Mouse (Mus musculus): Measurements from ENCODE around the gene Sema5b.

Gene Sema5b

DNA sequence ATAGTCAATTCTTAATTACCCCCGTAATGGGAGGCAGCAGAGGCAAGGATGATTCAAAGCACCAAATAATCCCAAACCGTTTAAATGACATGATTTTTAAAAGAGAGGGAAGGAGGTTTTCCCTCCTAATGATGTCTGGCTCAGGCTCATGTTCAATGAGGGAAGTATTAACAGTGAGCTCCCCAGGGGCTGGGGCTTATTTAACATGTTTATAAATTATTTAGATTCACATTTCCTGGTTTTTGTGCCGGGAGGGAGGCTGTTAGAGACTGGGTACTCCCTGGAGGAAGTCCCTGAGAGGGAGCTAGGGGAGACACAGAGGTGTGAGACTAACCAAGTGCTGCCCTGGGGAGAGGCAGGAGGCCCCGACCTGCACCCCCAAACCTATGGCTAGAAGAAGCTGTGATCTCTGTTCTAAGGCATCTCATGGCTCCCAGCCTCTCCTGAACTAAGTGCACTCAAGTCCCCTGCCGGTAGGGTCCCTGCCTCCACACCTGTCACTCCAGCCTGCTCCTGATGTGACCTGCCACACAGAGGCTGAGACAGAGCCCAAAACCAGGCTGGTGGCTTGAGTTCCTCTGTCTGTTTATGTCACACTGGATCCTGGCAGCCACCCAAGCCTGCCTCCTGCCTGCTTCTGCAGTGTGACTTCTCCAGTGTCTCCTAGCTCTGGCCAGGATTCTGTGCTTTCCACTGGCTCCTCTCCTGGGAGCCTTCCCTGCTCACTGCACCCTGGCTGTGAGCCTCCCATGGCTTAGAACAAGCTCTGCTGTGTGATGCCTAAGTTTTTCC, 51.5 kb downstream of the Sema5b start:
- DNase-seq (ENCODE audit: low read depth, low spot score) = no peak

DNA sequence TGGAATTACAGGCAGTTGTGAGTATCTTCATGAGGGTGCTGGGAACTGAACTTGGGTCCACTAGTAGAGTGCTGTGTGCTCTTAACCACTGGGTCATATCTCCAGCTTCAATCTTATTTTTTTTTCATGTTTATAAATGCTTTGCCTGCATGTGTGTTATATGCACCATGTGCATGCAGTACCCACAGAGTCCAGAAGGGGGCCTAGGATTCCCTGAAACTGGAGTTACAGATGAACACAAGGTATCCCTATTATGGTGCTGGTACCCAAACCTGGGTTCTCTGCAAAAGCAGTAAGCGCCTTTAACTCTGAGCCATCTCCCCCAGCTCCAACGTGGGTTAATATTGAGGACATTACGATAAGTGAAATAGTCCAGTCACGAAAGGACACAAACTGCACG, 52.5 kb downstream of the Sema5b start:
- no peak for DNase-seq (ENCODE audit: low read depth, low spot score)

DNA sequence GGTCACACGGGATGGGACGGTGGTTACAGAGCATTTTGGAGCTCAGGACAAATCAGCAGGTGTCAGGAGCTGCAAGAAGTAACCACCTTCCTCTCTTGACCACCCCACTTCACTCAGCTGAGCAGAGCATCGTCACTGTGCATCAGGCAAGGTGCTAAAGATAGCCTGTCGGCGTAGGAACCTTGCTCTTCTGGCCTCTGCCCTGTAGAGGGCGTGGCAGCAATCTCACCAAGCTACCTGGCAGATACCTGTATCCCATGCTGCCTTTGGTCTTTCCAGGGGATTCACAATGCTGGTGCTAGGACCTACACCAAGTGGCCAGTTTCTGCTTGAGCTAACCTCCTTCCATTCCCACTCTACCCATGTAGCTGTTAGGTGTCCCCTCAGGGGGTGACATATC, 55.3 kb downstream of the Sema5b start:
- no peak for DNase-seq (ENCODE audit: low read depth, low spot score)

DNA sequence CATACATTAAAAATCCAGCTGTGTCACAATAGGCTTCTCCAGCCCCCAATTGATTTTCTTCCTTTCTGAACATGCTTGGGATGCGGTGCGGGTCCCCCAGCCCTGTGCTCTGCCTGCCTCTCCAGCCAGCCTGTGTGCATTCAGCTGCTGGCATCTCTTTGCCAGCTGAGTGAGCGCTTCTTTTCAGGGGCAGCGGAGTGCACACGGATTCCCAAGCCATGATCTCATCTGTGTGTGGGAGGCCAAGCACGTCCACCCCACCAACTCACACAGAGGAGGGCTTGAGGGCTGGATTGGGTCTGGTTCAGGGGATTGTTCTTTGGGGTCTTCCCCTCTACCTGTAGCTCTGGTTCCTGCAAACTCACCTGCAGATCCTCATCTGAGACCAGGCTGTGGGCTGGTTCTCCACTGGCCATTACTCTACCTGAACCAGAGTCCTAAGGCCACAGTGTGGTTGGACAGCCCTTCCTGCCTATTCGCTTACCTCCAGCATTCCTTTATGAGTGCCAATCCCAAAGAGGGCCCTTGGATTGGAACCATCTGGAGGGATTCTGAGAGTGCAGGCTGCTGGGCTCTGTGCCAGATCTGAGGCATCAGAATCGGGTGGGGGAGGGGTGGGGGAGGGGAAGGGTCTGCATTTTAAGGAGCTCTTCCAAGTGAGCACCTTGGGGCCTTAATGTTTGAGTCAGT, 55.9 kb downstream of the Sema5b start:
- DNase-seq (ENCODE audit: low read depth, low spot score) = peak; percentile 75

DNA sequence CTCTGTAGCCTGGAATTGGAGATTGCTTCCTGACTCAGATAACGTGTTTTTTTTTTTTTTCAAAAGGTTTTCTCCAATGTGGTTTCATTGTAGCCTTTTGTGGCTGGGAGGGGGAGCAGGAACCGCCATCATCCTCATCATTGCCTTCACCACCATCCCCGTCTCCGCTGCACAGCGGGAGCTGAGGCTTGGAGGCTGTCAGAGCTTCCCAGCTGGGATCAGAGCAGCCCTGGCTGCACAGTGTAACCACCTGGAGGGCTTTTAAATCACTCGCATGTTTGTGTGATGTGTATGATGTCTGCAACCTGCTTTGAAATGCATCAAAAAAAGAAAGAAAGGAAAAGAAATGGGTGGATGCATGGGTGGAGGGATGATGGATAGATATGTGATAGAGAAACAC, 57.0 kb downstream of the Sema5b start:
- DNase-seq (ENCODE audit: low read depth, low spot score) = no peak

DNA sequence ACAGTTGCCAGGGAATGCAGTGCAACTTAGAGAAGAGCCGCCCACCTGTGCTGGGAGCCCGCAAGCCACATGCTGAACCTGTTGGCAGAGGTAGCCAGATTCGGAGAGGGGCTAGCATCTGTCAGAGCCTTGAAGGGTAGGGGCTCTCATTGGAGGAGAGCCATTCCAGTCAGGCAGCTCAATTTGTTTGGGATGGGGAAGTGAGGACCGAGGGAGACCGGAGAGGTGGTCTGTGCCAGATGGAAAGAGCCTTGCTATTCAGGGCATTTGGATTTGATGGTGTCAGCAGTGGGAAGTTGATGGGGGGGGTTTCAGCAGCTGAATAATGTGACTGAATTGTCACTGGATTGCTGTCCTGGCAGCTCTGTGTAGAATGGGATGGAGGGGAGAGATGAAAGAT, 57.9 kb downstream of the Sema5b start:
- no peak for DNase-seq (ENCODE audit: low read depth, low spot score)

DNA sequence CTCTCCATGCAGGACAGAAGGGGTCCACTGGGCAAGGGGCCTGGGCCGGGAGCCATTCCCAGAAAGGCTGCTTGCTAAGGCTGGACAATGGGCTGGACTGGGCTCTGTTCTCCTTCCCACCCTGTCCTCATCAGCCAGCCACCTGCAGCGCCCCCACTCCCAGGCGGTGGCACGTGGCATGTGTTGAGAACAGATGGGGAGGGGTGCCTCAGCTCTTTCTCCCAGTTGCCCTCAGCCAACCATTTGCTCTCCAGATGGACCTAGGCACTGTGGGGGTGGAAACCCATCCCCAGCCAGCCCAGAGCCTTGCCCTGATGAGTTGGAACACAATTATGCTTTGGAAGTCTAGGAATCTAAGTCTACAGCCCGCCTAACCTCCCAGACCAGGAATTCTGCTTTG, 59.3 kb downstream of the Sema5b start:
- no peak for DNase-seq (ENCODE audit: low read depth, low spot score)

DNA sequence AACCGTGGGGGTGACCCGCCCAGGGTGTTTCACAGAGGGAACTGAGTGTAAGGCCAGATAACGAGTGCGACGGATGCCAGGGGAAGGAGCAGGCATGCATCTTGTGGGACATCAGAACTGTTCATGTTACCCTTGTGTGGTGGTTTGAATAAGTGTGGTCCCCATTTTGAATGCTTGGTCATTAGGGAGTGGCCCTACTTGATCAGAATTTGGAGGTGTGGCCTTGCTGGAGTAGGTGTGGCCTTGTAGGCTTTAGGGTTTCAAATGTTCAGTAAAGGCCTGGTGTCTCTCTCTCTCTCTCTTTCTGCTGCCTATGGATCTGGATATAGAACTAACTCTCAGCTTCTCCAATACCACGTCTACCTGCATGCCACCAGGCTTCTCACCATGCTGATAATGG, 60.5 kb downstream of the Sema5b start:
- DNase-seq (ENCODE audit: low read depth, low spot score) = no peak

DNA sequence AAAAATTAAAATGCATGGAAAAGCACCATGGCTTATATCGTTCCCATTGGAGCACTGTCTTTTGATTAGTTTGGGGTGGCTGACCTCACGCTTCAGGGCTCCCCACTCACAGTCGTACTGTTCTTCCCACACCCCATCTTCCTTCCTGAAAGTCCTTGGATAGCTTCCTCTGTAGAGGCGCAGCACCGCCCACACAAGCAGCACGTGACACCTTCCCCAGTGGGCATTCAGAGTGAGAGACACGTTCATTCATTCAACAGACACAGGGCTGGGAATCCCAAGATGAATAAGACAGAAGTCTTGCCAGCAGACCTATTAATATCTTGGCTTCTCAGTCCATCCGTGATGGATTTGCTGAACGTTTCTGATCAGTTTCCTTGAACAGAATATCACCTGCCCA, 61.6 kb downstream of the Sema5b start:
- no peak for DNase-seq (ENCODE audit: low read depth, low spot score)

DNA sequence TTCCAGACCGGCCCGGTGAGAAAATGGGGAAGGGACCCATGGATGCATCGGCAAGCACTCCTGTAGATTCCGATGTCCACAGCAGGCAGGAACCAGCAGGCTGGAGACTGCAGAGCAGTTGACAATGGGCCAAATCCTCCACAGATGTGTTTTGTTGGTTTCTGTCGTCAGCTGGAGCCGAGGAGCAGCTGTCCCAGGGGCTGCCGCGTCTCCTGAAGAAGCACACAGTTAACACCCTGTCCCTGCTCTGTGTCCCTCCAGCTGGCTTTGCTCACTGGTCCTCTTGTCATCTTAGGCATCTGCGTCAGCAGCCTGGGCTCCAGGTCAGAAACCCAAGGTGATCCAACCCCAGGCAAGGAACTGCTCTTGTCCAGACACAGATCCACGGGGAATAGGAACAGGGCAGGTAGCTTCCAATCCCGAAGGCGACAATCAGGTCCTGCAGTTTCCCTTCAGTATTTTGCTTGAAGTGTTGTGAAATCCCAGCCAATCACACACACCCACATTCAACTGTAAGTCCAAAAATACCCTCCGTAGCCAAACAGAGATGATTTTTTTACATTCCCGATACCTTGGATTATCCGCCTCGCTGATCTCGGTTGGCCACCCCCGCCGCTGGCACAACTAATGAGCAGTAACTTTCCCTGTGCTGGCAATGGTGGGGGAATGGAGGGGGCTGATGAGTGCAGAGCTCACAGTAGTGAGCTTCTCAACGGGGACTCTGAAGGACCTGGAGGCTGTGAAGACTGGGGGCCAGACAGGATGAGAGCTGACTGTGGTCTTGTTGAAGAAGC, 63.0 kb downstream of the Sema5b start:
- DNase-seq (ENCODE audit: low read depth, low spot score) = no peak

DNA sequence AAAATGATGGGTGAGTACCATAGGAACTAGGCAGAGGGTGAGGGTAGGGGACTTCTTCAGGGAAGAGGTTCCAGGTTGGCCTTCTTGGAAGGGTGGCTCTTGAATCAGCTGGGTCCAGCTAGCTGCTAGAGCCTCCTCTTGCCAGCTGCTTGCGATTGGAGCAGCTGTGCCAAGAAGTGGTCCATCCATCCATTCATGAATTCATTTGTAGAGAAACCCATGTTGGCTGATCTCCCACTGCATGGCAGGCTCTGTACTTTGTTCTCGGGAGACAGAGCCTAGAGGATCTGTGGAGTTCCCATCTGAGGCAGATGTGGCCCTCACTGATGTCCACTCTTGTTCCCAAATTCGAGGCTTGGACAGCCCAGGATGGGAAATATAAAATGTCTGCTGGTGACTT, 66.3 kb downstream of the Sema5b start:
- DNase-seq (ENCODE audit: low read depth, low spot score) = no peak

DNA sequence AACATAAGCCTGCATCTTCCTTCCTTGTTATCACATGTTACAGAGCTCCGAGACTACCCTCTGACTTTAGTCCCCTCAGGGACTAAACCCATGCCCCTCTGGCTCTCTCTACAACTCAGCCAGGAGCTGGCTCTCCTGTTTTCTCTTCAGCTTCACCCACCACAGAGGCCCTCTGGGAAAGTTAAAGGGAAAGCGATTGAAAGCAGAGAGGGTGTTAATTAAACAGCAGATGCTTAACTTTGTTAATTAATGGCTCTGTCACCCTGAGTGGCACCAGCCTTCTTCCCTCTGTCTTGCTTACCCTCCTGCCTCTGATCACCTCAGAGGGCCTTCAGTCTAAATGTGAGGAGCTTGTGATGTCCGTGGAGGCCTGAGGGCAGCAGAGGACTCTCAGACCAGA, 67.3 kb downstream of the Sema5b start:
- no peak for DNase-seq (ENCODE audit: low read depth, low spot score)

DNA sequence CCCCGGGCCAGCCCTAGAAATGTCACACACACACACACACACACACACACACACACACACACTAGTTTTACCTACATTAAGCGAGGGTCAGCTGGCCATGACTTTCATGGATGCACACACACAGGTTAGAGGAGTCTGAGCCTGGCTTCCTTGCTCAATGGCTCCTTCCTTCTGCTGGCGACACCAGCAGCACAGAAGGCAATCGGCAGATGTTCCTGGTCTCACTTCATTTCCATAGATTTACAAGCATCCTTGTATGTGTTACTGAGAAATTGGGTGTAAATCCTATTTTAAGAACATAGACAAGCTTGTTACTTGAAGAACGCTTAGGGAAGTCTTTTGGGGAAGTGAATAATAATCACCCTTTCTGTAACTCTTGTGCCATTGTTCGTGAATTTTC, 68.6 kb downstream of the Sema5b start:
- DNase-seq (ENCODE audit: low read depth, low spot score) = no peak

DNA sequence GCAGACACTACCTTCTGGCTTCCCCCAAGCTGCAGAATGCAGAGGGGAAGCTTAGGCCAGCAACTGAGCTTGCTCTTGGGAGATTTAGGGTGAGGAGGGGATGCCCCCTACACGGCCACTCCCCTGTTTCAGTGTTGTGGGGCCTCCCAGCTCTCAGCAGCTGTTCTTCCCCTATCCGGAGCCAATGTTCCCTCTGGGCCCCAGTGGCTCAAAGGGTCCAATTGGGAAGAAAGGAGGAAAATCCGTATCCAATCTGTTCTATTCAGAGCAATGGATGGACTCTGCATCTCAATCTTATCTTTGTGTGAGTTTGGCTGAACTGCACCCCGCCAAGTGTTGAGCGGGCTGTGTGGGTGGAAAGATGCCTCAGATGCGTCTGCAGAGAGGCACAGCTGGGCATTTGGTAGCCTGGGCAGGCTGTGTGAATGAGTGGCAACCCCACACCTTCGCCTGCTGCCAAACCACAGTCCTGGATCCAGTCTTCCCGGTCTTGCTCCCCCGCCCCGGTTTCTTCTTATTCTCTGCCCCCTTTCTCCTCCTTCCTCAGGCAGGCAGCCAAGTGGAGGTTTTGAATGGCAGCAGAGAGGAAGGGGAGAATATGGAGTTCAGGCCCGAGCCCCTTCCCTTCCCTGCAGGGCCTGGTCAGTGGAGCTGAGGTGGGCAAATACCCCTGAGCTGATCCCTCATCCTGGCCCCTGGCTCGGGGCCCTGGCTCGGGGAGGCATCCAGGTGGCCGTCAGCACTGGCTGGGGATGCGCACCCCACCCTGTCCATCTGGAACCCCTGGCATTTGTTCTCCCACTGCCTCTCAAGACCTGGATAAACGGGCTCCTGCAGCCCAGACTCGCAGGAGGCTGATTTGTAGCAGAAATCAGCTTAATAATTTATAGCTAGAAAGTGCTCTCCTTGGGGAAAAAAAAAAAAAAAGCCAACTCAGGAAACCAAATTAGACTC, 73.2 kb downstream of the Sema5b start:
- peak; percentile 79 for DNase-seq (ENCODE audit: low read depth, low spot score)

DNA sequence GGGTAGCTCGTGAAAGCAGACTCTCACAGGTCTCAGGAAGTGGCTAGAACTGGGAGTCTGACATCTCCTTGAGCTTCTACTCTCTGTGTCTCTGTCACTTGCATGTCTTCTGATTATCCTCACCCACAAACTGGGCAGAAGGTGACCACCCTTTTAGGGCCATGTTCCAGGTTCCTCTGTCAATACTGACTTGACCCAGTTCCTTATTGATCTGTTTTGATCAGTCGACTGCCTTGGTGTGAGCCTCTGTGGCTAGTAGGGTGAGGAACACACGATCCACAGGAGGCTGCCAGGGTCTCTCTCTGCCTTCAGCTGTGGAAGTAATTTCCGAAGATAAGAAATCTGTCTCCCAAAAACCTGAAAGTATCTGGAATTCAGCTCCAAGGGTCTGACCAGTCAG, 76.8 kb downstream of the Sema5b start:
- no peak for DNase-seq (ENCODE audit: low read depth, low spot score)

DNA sequence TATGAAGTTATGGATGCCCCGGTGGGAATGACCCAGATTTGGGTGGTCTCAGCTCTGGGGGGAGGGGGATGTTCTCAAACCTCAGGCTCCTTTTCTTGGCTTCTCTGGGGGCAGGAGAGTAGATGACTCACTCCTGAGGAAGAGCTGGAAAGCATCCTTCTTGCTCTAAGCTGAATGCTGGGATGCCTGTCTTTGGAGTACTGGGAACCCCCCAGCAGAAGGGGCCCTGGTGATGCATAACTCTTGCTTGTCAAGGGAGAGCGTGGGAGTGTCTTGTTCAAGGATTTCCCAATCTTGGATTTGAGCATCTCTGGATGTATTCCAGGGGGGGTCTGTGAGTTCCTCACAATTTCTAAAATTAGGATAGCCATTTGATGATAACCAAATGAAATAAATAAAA, 82.1 kb downstream of the Sema5b start:
- DNase-seq (ENCODE audit: low read depth, low spot score) = peak; percentile 38

DNA sequence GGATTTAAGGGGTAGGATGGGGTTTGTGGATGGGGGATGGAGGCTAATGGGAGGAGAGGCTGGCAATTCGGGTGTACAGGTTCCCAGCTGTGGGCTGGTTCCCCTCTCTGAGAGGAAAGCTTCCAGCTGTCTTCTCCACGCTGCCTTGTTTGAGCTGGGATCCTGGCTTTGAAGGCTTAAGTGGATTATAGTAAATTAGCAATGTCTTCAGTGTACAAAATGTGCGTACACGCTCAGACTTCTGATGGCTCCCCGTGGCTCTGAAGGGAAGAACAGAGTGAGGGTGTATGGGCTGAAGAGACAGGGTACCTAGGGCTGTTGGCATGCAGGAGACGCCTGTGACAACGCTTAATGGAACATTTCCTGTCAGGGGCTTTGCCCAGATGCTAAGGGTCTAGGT, 83.0 kb downstream of the Sema5b start:
- no peak for DNase-seq (ENCODE audit: low read depth, low spot score)

DNA sequence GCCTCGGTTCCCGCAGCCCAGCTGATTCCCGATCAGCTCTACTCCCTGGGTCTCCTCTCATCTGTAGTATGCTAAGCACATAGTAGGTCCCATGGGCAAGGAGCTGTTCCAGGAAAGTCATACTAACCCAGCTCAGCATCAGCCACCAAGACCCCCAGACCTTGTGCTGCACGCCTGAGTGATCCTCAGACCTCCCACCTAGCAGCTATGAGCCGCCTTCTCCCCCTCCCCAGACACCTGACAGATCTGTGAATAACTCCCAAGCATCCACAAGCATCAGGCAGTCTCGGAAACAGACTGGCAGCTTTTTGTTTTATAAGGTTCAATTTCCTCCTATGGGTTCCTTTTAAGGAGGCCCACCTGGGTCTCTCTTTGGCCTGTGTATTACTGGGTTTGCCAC, 83.9 kb downstream of the Sema5b start:
- DNase-seq (ENCODE audit: low read depth, low spot score) = no peak

DNA sequence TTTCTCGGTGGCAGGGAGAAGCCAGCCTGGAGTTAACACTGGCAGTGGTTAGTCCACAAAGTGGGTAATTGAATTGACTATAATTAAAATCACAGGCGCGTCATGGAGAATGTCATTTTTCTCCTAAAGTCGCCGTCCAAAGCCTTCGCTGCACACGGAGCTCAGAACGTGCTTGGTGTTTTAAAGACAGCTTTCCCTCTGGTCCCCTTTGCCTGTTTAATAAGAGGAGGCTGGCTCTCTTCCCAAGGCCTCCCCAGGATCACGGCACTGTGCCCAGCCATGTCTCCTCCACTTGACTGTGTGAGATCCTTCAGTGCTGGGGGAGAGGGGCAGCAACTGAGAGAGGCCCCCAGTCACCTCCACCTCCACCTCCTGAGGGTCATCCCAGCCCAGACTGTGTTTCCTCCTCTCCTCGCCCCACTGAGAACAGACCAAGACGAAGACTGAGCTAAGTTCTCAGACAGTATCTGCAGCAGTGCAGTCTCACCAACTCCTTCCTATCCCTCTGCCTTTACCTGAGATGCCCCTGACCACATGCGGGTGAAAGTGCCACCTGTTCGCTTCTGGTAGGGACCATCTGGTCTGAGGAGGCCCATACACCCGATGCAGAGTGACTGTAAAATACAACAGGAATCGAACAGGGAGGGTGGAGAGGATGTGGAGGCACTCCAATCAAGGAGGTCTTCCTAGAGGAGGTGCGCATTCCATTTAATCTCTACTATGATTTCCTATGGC, 84.5 kb downstream of the Sema5b start:
- no peak for DNase-seq (ENCODE audit: low read depth, low spot score)

DNA sequence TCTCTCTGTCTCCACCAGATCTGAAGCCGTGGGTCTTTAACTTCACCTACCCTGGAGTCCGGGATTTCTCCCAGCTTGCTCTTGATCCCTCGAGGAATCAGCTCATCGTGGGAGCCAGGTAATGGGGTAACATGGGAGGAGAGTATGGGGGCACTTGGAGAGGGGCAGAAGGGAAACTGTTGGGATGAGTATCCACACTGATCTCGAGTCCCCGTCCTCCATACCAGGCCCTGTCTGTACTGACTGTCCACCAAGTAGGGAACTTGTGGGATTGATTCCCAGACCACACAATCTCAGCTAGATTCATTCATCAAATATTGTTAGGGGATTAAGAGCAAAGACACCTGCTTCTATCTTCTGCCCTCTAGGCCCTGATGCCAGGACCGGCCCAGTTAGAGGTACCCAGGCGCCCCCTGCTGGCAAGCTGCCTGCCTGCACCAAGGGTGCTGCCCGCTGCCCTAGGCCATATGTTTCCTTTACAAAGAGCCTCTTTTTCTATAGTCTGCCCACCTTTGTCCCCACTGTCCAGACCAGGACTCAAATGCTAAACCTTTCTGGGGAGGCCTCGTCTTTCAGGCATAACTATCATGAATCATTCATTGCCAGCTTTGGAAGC, 87.2 kb downstream of the Sema5b start:
- DNase-seq (ENCODE audit: low read depth, low spot score) = peak; percentile 73
